Mouse (Mus musculus) CD4-positive, CD25-positive, alpha-beta regulatory T cell, adult 2 months (primary cell): Measurements from ENCODE around the gene Snca.
"Not testable (repeated sequence)": the region's sequence is repeated elsewhere in the genome, so short reads cannot be mapped to it uniquely, and the experiment has no call there.

Source experiments
- DNase-seq: peaks from one replicate; pipeline ENCODE4 v3.0.0-alpha.2; 2012; ENCODE audit warnings: low read depth, low spot score

The Snca gene

DNA sequence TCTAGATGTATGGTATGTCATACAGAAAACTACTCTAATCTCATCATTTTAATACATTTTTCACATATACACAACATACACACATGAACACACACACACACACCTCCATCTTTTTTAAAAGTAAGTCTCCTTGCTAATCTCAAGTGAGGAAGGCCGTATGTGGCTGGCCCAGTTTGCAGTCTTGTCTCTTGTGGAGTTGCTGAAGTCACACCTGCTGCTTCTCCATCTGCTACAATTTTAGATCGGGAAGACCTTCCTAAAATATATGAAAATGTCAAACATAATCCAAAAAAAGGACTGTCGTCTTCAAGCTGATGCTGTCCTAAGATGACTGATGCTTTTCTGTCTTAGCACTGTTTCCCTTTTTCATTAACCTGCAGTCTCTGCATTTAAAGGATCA lies 112.1 kb downstream of the Snca start:
- no peak for DNase-seq

DNA sequence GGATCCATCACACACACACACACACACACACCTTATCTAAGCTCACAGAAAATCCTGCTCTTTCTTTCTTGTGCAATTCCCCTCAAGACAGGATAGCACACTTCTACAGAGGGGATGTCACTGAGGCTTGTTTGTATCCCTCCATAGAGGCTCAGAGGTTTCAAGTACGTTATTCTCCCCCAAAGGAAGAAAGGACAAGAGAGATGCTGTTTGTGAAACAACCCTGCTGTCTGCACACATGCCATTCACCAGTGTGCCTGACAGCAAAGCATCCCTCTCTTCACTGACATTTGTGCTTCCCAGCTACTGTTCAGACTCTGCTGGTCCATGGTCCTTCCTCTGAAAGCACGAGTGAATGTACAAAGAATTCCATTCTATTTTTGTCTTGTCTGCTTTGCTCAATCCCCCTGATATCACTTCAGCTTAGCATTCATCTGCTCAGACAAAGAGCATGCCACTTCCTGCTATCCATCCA lies 119.6 kb downstream of the Snca start:
- no peak for DNase-seq

DNA sequence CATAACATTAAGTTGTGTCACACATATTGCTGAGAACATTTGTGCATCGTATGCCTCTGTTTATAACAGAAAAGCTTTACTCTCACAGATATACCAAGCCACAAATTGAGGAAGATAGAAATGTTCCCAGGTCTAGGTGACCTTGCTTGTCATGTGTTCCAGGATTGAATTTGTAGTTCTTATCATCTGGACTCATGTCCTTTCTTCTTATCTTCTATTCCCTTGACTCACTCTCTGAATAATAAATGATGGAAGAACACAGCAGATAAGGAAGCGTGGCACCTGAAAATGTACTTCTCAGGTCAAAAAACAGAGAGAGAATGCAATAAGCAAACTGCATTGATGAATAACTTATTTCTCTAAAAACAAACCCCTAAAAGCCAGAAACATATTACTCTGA lies 131.6 kb downstream of the Snca start:
- no peak for DNase-seq

DNA sequence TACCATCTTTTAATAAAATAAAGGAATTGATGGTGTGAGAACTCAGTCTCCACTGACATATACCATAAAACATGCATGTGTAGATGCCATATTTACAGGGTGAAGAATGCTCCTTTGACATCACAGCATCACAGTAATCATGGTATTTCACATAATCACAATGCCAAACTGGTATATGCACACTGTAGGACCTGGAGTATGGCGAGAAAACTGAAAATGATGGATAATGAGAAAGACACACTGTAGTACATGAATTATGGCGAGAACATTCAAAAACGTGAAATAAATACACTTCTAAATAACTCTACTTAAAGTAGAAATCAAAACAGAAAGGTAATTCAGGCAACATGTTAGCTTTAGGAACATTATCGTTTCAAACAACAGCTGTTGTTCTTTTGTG lies 142.6 kb downstream of the Snca start:
- not testable (repeated sequence) for DNase-seq

DNA sequence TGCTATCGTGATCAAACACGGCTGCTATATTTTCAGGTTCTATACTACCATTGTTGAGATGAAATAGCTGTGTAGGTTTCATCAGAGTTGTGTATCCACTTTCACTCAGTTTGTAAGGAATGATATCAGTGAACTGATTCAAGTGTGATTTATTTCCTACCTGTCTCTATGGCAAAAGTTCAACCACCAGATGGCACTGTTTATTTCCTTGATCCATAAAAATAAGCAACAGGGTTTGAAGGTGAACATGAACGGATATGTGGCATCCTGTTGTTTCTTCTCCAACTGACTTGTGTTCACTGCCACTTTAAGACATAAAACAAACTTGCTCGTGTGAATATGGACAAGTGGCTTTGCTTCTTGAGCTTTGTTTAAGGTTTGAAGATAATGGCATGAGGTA lies 147.4 kb downstream of the Snca start:
- DNase-seq: no peak
